Mouse (Mus musculus): ENCODE results near the gene Slfn3. TPM values are rescaled to one million over a fixed set of nuclear protein-coding genes. Genes with fewer than 3 reads are reported as not detected.

The Slfn3 gene
- total RNA-seq, 2 experiments from 2014 or later: 3.1 to 4.1 TPM

Other genes with a start within 250 kb of the Slfn3 start
- gene Slfn5, start 240.0 kb upstream of the Slfn3 start, total RNA-seq (2021): 10 to 100 TPM; 62.8 to 83.5 TPM
- 1 to 10 TPM in 1 of 2 experiments, under 1 TPM in 1; 0.92 to 1.4 TPM for gene Slfn9, start 199.5 kb upstream of the Slfn3 start, total RNA-seq (2021)
- 1 to 10 TPM in 1 of 2 experiments, under 1 TPM in 1; 0.56 to 1.5 TPM for gene Slfn8, start 170.5 kb upstream of the Slfn3 start, total RNA-seq (2021)
- gene Slfn2, start 126.2 kb upstream of the Slfn3 start, total RNA-seq (2021): 1 to 10 TPM; 3.9 to 6.2 TPM
- under 1 TPM; 0.17 to 0.41 TPM for gene Slfn1, start 74.5 kb upstream of the Slfn3 start, total RNA-seq (2021)
- under 1 TPM; 0.17 to 0.19 TPM for gene Slfn4, start 16.1 kb upstream of the Slfn3 start, total RNA-seq (2021)
- under 1 TPM; 0.11 TPM for gene Slfn14, start 95.4 kb downstream of the Slfn3 start, total RNA-seq (2021)
- 10 to 100 TPM; 44.9 to 46.1 TPM for gene Ap2b1, start 107.7 kb downstream of the Slfn3 start, total RNA-seq (2021)
- 10 to 100 TPM in 1 of 2 experiments, 1 to 10 TPM in 1; 7.9 to 11.8 TPM for gene Pex12, start 111.3 kb downstream of the Slfn3 start, total RNA-seq (2021)
- 10 to 100 TPM; 45.8 to 69.1 TPM for gene Rasl10b, start 217.8 kb downstream of the Slfn3 start, total RNA-seq (2021)
- not detected for gene Gas2l2, start 238.1 kb downstream of the Slfn3 start, total RNA-seq (2021)
- gene 1700020L24Rik, start 246.3 kb downstream of the Slfn3 start, total RNA-seq (2021): not detected

Measured in heart, postnatal 36 days (tissue).